Mouse (Mus musculus) myocyte (in vitro differentiated cells): ENCODE results near the gene Mlxipl.

ENCODE experiments used
- MYOD1 ChIP-seq, 3 experiments: IDR thresholded peaks; one replicate each; pipeline ENCODE4 v1.6.1; 2011; ENCODE audit warnings: control low read depth in 2 of 3, low read depth in 2 of 3, mild to moderate bottlenecking in 2 of 3, moderate library complexity in 1 of 3; ENCODE audit not compliant: insufficient read length in 2 of 3, control insufficient read depth in 1 of 3
- POLR2A ChIP-seq: IDR thresholded peaks from one replicate; pipeline ENCODE4 v1.6.1; 2011; ENCODE audit warnings: low read depth, mild to moderate bottlenecking, control low read depth, moderate library complexity; ENCODE audit not compliant: insufficient read length
- POLR2AphosphoS2 ChIP-seq: IDR thresholded peaks from one replicate; pipeline ENCODE4 v1.6.1; 2011; ENCODE audit warnings: low read depth, control low read depth; ENCODE audit not compliant: insufficient read length
- USF1 ChIP-seq: IDR thresholded peaks from one replicate; pipeline ENCODE4 v1.6.1; 2011; ENCODE audit warnings: low read depth, mild to moderate bottlenecking, control low read depth, moderate library complexity

DNA sequence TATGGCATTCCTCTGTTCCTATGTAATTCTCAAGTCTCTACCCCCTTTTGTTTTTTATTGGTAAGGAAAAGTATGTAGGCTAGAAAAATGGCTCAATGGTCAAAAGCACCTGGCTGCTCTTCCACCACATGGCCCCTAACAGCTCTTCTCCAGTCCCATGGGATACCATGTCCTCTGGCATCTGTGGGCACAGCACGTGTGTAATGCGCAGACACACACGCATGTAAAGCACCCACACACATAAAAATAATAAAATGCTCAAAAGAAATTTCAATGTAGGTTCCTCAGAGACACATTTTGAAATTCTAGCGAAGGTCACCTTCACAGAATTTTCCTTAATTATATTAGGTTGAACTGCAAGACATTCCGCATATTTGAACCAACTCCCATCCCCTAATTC is 79.8 kb downstream of the Mlxipl start:
- no peak for TF ChIP-seq POLR2A
- TF ChIP-seq USF1: no peak
- TF ChIP-seq MYOD1 (IDR thresholded peaks at IDR 0.05; ENCODE audit: control insufficient read depth in 1 of 3, insufficient read length in 2 of 3, low read depth in 2 of 3): no peak
- TF ChIP-seq POLR2AphosphoS2: no peak
